Mouse (Mus musculus): Measurements from ENCODE around the gene Pfkm. TPM values are rescaled to one million over a fixed set of nuclear protein-coding genes. Genes with fewer than 3 reads are reported as not detected.

The Pfkm gene
- polyA plus RNA-seq (2015; fragmentation: Nextera tagmentation; extraction: Ambion mirVana) = 13.7 and 16.2 TPM in 2 replicates

DNA sequence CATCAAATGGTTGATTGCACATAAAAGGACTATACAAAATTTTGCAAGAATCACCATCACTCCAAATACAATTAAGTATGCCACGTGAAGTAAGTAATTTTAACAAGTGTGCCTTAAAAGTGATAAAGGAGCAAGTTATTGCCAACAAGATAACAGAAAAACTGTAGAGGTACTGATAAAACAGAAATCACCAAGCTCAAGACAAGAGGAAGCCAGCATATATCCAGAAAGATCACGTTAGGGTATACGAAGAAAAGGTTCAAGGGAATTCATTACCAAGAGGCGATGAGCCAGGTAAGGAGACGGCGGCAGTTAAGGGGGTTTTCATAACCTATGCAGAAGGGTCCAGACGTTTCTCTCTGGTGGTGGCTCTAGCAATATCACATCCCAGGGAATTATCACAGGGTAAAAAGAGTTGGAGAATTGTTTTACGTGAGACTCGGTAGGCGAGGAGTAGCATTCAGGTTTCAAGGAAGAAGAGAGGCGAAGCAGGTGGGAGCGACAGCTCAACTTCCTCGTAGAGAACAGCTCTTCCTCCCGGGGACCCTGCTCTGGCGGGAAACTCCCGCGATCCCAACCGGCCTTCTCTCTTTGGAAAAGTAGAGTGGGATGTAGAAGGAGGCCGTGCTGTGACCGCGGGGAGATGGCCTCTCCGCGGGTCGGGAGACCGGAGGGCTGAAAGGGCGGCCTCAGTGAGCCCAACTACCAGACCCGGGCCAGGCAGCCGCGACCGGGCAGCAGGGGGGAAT is at the start of gene Pfkm:
Gene Pfkm (plus strand): TSS at position 218 of the 749 bp plus-strand sequence.
- no peak for DNase-seq (ENCODE audit: low spot score)

DNA sequence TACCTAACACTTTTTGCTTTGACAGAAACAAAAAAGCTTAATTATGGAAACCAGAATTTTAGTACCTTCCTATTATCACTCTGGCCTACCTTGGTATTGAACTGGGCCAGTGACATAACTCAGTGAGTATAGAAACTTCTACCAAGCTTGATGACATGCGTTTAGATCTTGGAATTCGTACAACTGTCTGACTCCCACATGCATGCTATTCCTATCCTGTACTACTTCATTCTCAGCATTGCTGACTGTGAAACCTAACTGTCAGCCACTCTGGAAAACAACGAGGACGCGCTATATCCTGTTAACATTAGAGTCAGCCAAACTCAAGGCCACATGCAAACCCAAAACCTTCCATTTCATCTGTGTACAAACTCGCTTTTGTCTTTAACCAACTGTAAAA is 48.4 kb upstream of the Pfkm start:
- no peak for DNase-seq (ENCODE audit: low spot score)

GRCm38 (mm10) chr15:98044387-98044786 is 48.0 kb upstream of the Pfkm start:
- no peak for DNase-seq (ENCODE audit: low spot score)

DNA sequence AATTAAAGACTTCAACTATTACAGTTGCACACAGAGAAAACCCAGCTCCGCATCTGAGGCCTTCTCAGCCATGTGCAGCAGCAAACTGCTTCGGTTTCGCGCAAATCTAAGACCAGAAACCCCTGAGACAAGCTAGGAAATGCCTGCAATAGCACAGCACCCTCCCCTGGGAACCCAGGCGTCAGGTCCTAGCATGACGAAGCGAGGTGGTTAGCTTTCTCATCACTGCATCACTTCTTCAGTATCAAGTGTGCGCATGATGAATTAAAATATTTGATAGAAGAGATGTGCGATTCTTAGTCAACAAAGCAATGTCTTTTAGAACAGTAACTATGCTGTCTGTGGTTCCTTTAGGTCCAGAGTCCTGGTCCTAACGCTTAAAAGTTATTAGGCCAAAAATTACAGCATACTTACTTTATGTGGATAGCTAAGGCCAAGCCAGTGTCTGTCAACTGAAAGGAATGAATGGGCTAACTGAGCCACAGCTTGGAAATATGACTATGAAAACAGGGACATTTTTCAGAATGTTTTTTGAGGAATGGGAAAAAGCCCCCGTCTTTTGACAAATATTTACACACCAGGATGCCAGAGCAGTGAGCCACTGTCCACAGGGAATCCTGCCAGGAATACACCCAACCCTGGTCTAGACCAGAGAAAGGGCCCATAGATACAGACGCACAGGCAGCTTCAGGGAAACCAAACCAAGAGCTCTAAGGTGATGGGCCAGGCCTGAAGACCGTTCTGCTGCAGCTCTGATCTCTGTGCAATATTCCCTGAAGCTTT is 43.3 kb upstream of the Pfkm start:
- DNase-seq (ENCODE audit: low spot score) = no peak

DNA sequence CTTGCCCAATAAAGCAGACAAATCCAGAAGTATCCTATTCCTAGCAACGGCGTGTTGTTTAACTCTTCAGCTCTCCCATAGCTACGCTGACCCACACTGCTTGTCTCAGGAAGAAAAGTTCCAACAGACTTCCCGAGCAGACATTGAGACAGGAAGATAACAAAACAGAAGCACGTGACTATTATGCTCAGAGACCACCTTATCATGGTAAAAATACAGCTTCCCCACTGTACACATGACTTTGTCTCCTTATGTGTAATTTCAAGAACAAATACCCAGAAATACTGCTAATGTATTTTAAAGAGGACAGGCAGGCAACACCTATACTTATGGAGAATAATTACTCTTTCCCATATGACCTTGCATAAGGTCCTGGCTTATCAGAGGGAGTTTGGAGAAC is 40.7 kb upstream of the Pfkm start:
- DNase-seq (ENCODE audit: low spot score) = no peak

DNA sequence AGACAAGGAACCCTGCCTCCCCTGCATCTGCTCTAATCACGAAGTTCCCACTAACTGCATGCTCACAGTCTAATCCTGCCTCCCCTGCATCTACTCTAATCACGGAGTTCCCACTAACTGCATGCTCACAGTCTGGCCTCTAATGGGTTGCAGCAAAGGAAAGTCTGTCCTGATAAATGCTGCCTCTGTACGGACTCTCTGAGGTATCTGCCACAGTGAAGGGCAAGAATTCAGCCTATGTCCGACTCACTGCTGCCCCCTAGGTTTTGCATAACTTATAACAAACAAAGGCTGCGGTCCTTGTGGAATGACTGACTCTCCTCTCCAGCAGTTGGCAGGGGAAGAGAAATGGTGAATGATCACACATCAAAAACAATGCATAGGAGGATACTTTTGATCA is 37.1 kb upstream of the Pfkm start:
- peak; percentile 46 for DNase-seq (ENCODE audit: low spot score)

GRCm38 (mm10) chr15:98065881-98066280 is 26.5 kb upstream of the Pfkm start:
- DNase-seq (ENCODE audit: low spot score) = no peak

GRCm38 (mm10) chr15:98066602-98067001 is 25.8 kb upstream of the Pfkm start:
- DNase-seq (ENCODE audit: low spot score) = peak; percentile 73

DNA sequence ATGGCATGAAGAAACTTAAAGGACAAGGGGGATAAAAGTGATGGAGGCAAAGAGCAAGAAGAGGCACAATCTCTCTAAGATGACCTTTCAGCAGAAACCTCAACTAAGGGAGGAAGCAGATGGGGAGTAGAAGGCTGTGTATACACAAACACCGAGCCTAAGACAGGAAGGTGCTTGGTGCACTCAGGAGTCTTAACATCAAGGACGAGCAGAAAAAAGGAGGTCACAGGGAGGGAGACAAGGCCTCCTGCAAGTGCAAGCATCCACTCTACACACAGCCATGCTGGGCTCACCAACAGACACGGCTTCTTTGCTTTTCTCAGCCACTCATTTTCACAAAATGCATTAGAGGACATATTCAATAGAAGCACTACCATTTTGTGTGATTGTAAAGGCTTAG is 24.9 kb upstream of the Pfkm start:
- DNase-seq (ENCODE audit: low spot score) = peak; percentile 83

- no peak for DNase-seq (ENCODE audit: low spot score)
These were observed 23.9 kb upstream of the Pfkm start for GRCm38 (mm10) chr15:98068506-98068905.

- peak; percentile 72 for DNase-seq (ENCODE audit: low spot score)
These were observed 22.7 kb upstream of the Pfkm start for GRCm38 (mm10) chr15:98069566-98070245.

GRCm38 (mm10) chr15:98070376-98070775 is 22.0 kb upstream of the Pfkm start:
- DNase-seq (ENCODE audit: low spot score) = no peak

DNA sequence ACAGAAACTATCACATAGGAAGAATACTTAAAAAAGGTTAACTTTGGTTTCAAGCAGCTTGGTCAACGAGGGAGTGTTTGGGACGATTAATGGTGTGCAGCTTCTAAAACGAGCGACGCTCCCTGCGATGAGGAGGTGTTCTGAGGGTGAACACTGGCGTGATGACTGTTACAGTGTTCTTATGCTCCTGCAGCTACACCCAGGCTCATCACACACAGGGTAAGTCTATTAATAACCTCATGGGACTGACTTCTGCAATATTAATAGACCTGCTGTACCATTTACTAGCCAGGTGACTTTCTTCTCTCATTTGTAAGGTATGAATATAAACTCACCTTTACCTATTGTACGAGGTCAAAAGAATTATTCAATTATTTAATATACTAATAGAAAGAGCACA is 17.9 kb upstream of the Pfkm start:
- no peak for DNase-seq (ENCODE audit: low spot score)

- DNase-seq (ENCODE audit: low spot score) = no peak
These were observed 17.4 kb upstream of the Pfkm start for GRCm38 (mm10) chr15:98075034-98075433.

- DNase-seq (ENCODE audit: low spot score) = no peak
These were observed 15.5 kb upstream of the Pfkm start for GRCm38 (mm10) chr15:98076901-98077300.

- DNase-seq (ENCODE audit: low spot score) = peak; percentile 53
These were observed 3.5 kb upstream of the Pfkm start for GRCm38 (mm10) chr15:98088889-98089288.

DNA sequence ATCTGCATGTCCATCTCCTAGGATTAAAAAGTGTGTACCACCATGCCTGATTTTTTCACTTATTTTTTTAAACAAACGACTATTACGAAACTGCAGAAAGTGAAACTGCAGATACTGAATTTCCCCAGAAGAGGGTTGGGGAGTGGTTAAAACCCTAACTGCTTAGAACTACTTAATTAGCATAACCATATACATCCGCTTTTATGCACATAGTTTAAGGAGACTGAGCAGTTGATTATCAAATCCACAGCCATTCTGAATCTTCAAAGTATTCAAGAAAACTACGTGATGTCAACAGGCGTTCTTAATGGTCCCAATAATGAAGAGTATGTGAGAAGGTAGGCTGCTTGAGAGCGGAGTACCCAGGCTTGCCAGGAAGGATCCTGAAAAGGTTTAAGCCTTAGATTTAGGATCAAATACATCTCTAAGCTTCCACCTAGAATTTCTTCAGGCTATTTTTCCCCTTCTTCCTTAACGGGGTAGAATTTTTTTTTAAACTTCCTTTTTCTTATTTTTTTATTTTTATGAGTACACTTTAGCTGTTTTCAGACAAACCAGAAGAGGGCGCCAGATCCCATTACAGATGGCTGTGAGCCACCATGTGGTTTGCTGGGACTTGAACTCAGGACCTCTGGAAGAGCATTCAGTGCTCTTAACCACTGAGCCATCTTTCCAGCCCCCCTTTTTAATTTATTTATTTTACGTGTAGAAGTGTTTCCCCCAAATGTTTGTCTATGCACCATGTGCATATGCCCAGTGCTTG is 2.8 kb upstream of the Pfkm start:
- peak; percentile 47 for DNase-seq (ENCODE audit: low spot score)

DNA sequence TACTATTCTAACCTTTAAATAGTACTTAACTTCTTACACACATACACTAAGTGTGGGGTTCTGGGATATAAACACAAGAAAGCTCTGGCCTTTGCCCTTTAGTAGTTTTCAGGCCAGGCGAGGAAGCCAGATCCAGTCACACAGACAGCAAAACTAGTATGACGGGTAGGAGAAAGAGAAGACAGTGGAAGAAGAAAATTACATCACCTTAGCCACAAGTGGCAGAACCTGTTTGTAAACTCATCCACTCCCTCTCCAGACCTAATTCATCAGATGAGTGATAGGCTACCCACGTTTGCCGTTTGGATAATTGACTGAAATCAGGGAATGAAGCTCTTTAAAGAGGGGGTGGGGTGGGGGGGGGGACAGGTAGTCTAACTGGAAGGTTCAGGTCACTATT is 548 bp upstream of the Pfkm start:
- no peak for DNase-seq (ENCODE audit: low spot score)

DNA sequence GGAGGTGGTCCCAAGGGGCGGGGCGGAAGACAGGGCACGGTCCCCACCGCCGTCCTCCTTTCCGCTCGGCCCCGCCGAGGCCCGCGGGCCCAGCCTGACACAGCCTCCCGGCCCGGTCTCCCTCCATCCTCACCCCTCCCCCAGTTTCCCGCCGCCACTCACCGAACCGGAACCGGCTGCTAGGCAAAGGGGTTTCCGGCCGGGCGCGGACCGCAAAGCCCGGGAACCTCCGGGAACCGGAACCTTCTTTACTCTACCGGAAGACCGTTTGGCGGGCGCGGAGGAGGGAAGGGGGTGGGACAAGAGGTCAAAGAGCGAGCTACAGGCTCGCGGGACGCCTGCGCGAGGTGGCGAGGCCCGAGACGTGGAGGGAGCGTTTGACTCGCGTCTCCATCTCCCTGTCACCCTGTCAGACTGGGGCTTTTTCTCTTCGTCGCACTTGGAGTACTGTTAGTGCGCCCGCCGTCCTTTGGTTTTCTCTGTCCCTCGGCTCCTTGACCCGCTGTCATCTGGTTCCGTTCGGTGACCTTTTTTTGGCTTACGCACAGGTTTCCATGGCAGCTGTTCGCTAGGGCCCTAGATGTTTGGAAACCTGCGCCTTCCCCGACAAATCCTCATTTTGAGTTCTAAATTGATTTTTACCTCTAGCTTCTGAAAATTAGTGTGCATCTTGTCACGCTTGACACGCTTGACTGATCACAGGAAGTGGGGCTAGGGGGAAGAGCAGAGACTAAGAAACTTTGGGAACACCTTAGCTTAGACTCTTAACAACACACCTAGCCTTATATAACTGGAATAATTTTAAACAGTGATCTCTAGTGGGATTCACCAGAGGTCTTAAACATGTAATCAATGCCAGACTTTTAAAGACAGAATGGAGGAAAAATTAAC is 977 bp downstream of the Pfkm start, which contains the start of gene Senp1:
Gene Senp1 (minus strand): TSS at position 624 of the 891 bp plus-strand sequence.
- peak; percentile 91 for DNase-seq (ENCODE audit: low spot score)

GRCm38 (mm10) chr15:98094905-98095304 is 2.5 kb downstream of the Pfkm start:
- no peak for DNase-seq (ENCODE audit: low spot score)

All from thymus, postnatal 0 days (tissue).